Mouse (Mus musculus) forebrain, embryonic 16.5 days (tissue): ENCODE measurements around the gene Hoxb13. TPM values are rescaled to one million over a fixed set of nuclear protein-coding genes. Genes with fewer than 3 reads are reported as not detected.

Experiments
- ATAC-seq: fragments of 200-750 bp; cut with Nextera tagmentation; 2 replicates; pipeline ENCODE4 v1.8.0; 2017; ENCODE audit warnings: mild to moderate bottlenecking, moderate library complexity
- H3K27ac ChIP-seq: fragments of 300-500 bp; sonication (generic); 2 replicates; pipeline ENCODE4 v1.5.1; 2014; ENCODE audit warnings: low read length, control low read depth
- H3K27me3 ChIP-seq: fragments of 300-500 bp; sonication (generic); replicated peaks from 2 replicates; pipeline ENCODE4 v1.6.1; 2014; ENCODE audit warnings: low read length; ENCODE audit not compliant: control insufficient read depth, insufficient read depth
- H3K36me3 ChIP-seq: fragments of 300-500 bp; sonication (generic); 2 replicates; pipeline ENCODE4 v1.6.1; 2014; ENCODE audit not compliant: control insufficient read depth, insufficient read depth
- H3K4me1 ChIP-seq: fragments of 300-500 bp; sonication (generic); replicated peaks from 2 replicates; pipeline ENCODE4 v1.6.1; 2014; ENCODE audit warnings: low read length; ENCODE audit not compliant: control insufficient read depth, insufficient read depth
- H3K4me2 ChIP-seq: fragments of 300-500 bp; sonication (generic); 2 replicates; pipeline ENCODE4 v1.6.1; 2014; ENCODE audit warnings: mild to moderate bottlenecking, low read length, control low read depth
- H3K4me3 ChIP-seq: fragments of 300-500 bp; sonication (generic); replicated peaks from 2 replicates; pipeline ENCODE4 v1.5.1; 2014; ENCODE audit warnings: mild to moderate bottlenecking, low read length, control low read depth
- H3K9ac ChIP-seq: fragments of 300-500 bp; sonication (generic); replicated peaks from 2 replicates; pipeline ENCODE4 v1.6.1; 2014; ENCODE audit warnings: low read depth, low read length, control low read depth
- H3K9me3 ChIP-seq: fragments of 300-500 bp; sonication (generic); 2 replicates; pipeline ENCODE4 v1.6.1; 2016; ENCODE audit warnings: low read length; ENCODE audit not compliant: control insufficient read depth
- WGBS: fragments of 180-500 bp; shearing (Covaris S2); extraction: QIAGEN DNeasy Blood & Tissue Kit; methylation state at CpG from one replicate; pipeline ENCODE4 v1.1.7; 2014; 5-methylcytosine and 5-hydroxymethylcytosine counted together
- polyA plus RNA-seq: library from polyadenylated mRNA; unstranded; fragments of >200 nt; fragmentation: Nextera tagmentation; extraction: Ambion mirVana; gene quantifications from 2 replicates; pipeline ENCODE4 v1.2.1, GENCODE M21; 2015

Hoxb13 gene
- polyA plus RNA-seq, 1 experiment from 2014 or later: 0.13 TPM

GRCm38 (mm10) chr11:96181061-96181460 is 13.1 kb upstream of the Hoxb13 start:
- H3K4me2 ChIP-seq: no peak overlapping the region
- H3K27ac ChIP-seq: no peak overlapping the region
- ATAC-seq: no peak
- no peak overlapping the region for H3K9ac ChIP-seq
- H3K4me3 ChIP-seq: no peak overlapping the region
- H3K36me3 ChIP-seq: no peaks in the 10 kb centered on the region
- H3K9me3 ChIP-seq: no peaks in the 10 kb centered on the region
- no peaks in the 10 kb centered on the region for H3K4me1 ChIP-seq
- WGBS: 14% methylated on average over 4 of the region's 4 CpGs
- H3K27me3 ChIP-seq: peaks cover 86% of the 10 kb centered on the region

GRCm38 (mm10) chr11:96184233-96184632 is 9.9 kb upstream of the Hoxb13 start:
- no peak for ATAC-seq
- H3K27ac ChIP-seq: no peak overlapping the region
- H3K9ac ChIP-seq: no peak overlapping the region
- H3K36me3 ChIP-seq: no peaks in the 10 kb centered on the region
- H3K27me3 ChIP-seq: peaks cover 90% of the 10 kb centered on the region
- H3K9me3 ChIP-seq: no peaks in the 10 kb centered on the region
- H3K4me3 ChIP-seq: no peak overlapping the region
- H3K4me1 ChIP-seq: no peaks in the 10 kb centered on the region
- no peak overlapping the region for H3K4me2 ChIP-seq

GRCm38 (mm10) chr11:96187321-96187720 is 6.8 kb upstream of the Hoxb13 start:
- no peak overlapping the region for H3K27ac ChIP-seq
- peaks cover 91% of the 10 kb centered on the region for H3K27me3 ChIP-seq
- H3K4me2 ChIP-seq: no peak overlapping the region
- H3K4me3 ChIP-seq: no peak overlapping the region
- ATAC-seq: no peak
- no peak overlapping the region for H3K9ac ChIP-seq
- H3K36me3 ChIP-seq: no peaks in the 10 kb centered on the region
- no peaks in the 10 kb centered on the region for H3K4me1 ChIP-seq
- H3K9me3 ChIP-seq: no peaks in the 10 kb centered on the region
- WGBS: 11% methylated on average over 4 of the region's 4 CpGs

- Histone ChIP-seq H3K9ac (no peak overlapping the region), H3K4me3 (no peak overlapping the region), H3K36me3 (no peaks in the 10 kb centered on the region), H3K4me2 (no peak overlapping the region), H3K4me1 (no peaks in the 10 kb centered on the region), H3K27me3 (peaks cover 96% of the 10 kb centered on the region), H3K27ac (no peak overlapping the region), H3K9me3 (no peaks in the 10 kb centered on the region)
- under 1% methylated on average over 28 of the region's 28 CpGs for WGBS
- no peak for ATAC-seq
Measured at GRCm38 (mm10) chr11:96189810-96190522, 4.2 kb upstream of the Hoxb13 start.

- no peaks in the 10 kb centered on the region for H3K4me1 ChIP-seq
- no peak overlapping the region for H3K4me3 ChIP-seq
- 3% methylated on average over 5 of the region's 5 CpGs for WGBS
- no peak overlapping the region for H3K27ac ChIP-seq
- H3K9me3 ChIP-seq: no peaks in the 10 kb centered on the region
- H3K36me3 ChIP-seq: no peaks in the 10 kb centered on the region
- ATAC-seq: no peak
- no peak overlapping the region for H3K4me2 ChIP-seq
- no peak overlapping the region for H3K9ac ChIP-seq
- peaks cover 96% of the 10 kb centered on the region for H3K27me3 ChIP-seq
Measured at GRCm38 (mm10) chr11:96191132-96191531, 3.0 kb upstream of the Hoxb13 start.

GRCm38 (mm10) chr11:96194401-96194710 is 240 bp downstream of the Hoxb13 start:
- no peak for ATAC-seq
- Histone ChIP-seq H3K27me3 (peaks cover 95% of the 10 kb centered on the region), H3K4me2 (peak overlapping the region; percentile 33), H3K9me3 (no peaks in the 10 kb centered on the region), H3K4me3 (peak overlapping the region; percentile 22), H3K4me1 (no peaks in the 10 kb centered on the region), H3K27ac (no peak overlapping the region), H3K36me3 (no peaks in the 10 kb centered on the region), H3K9ac (no peak overlapping the region)
- WGBS: 3% methylated on average over 10 of the region's 10 CpGs

- 7% methylated on average over 11 of the region's 11 CpGs for WGBS
- no peak overlapping the region for H3K27ac ChIP-seq
- no peak for ATAC-seq
- no peak overlapping the region for H3K4me3 ChIP-seq
- H3K36me3 ChIP-seq: no peaks in the 10 kb centered on the region
- peaks cover 98% of the 10 kb centered on the region for H3K27me3 ChIP-seq
- no peaks in the 10 kb centered on the region for H3K9me3 ChIP-seq
- H3K9ac ChIP-seq: no peak overlapping the region
- H3K4me1 ChIP-seq: no peaks in the 10 kb centered on the region
- no peak overlapping the region for H3K4me2 ChIP-seq
Measured at GRCm38 (mm10) chr11:96194961-96195640, 985 bp downstream of the Hoxb13 start.

GRCm38 (mm10) chr11:96195769-96196280 is 1.7 kb downstream of the Hoxb13 start:
- Histone ChIP-seq H3K27ac (no peak overlapping the region), H3K36me3 (no peaks in the 10 kb centered on the region), H3K4me2 (no peak overlapping the region), H3K9me3 (no peaks in the 10 kb centered on the region), H3K4me1 (no peaks in the 10 kb centered on the region), H3K27me3 (peaks cover 98% of the 10 kb centered on the region), H3K4me3 (no peak overlapping the region), H3K9ac (no peak overlapping the region)
- no peak for ATAC-seq
- 2% methylated on average over 20 of the region's 20 CpGs for WGBS

- H3K4me3 ChIP-seq: no peak overlapping the region
- 2% methylated on average over 12 of the region's 12 CpGs for WGBS
- no peak overlapping the region for H3K9ac ChIP-seq
- ATAC-seq: no peak
- no peak overlapping the region for H3K4me2 ChIP-seq
- H3K27ac ChIP-seq: no peak overlapping the region
- H3K4me1 ChIP-seq: no peaks in the 10 kb centered on the region
- H3K27me3 ChIP-seq: peaks cover 98% of the 10 kb centered on the region
- no peaks in the 10 kb centered on the region for H3K36me3 ChIP-seq
- no peaks in the 10 kb centered on the region for H3K9me3 ChIP-seq
Measured at GRCm38 (mm10) chr11:96198642-96199041, 4.5 kb downstream of the Hoxb13 start.
